Mouse (Mus musculus) bone marrow macrophage, adult 2 months (primary cell): ENCODE results near the gene Hbp1.

ENCODE experiments used
- CTCF ChIP-seq: IDR thresholded peaks from 2 replicates; pipeline ENCODE4 v1.5.1; 2012; ENCODE audit warnings: low read depth, mild to moderate bottlenecking, low read length, moderate library complexity
- POLR2A ChIP-seq: IDR thresholded peaks from 2 replicates; pipeline ENCODE4 v1.6.1; 2012; ENCODE audit warnings: mild to moderate bottlenecking, low read depth, low read length, borderline replicate concordance

DNA sequence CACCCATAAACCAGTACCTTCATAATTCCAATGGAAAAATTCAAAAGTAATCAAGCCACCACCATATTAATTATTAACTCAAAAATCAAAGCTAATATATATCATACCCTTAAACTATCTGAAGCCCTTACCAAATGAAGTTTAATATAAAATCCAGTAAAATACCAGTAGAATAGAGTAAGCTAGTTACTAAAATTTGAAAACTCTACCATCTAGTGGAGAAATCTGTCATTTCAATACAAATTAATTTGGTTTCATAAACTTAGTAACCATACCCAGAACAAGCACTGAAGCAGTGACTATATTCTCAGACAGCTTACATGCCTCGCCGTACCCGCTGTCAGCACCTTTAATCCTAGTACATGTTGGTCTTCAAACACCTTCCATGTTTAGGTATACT, 18.5 kb downstream of the Hbp1 start:
- no peak for TF ChIP-seq CTCF
- TF ChIP-seq POLR2A = no peak
